Mouse (Mus musculus) thymus, postnatal 4 days (tissue): ENCODE data around the gene Eomes.

Experiments
- DNase-seq: peaks from one replicate; pipeline ENCODE4 v3.0.0; 2021

Gene Eomes

GRCm38 (mm10) chr9:118477961-118478360 is at the start of gene Eomes:
Gene Eomes (plus strand): TSS chr9:118478212.
- DNase-seq, result no peak

DNA sequence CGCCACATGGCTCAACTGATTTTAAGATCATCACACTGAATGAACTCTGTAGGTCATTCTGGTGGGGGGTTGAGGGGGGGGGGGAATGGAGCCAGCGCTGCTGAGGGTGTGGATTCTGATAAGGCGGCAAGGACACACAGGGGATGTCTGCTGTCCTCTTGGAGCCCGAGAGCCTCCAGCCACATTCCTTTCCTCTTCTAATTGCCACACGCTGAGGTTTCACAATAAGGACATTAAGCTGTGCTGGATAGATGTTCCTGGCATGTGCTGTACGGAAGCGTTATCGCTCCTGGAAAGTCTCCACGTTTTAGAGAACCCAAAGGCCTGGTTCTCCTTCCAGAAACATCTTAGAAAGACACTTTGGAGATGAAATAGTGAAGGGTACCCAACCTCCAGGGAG is 33.2 kb upstream of the Eomes start:
- DNase-seq, result no peak

DNA sequence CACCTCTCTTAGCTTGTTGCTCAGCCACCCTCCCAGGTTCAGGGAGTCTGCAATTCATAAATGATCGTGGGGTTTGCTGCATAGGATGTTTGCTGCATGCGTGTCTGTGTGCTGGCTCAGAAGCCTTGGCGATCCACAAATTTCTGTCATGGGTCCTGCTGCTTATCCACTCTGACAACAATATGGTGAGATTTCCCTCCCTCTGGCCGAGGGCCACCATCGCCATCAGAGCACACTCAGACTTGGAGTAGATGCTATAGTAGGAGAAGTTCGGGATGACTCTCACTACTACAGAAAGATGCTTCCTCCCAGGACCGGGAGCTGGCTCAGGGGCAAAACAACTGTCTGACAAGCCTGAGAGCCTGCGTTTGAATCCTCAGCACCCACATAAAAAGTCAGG is 28.7 kb upstream of the Eomes start:
- DNase-seq, result no peak

DNA sequence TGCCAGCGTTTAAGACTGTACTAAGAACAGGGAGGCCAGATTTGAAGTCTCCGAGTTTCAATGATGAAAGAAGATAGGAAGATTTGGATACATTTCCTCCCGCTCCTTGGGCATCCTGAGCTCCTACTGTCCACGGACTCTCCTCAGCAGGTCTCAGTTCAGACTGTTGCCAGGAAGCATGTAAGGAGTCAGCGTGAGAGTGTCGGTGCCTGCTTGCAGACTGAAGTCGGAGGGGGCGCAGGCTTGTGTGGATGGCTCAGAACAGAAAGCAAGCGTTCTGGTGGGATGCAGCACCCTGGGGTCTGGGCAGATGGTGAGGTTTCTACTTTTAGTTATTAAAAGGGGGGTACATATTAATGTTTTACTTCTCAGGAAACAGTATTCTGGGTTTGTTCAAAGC is 24.6 kb upstream of the Eomes start:
- DNase-seq, result no peak

DNA sequence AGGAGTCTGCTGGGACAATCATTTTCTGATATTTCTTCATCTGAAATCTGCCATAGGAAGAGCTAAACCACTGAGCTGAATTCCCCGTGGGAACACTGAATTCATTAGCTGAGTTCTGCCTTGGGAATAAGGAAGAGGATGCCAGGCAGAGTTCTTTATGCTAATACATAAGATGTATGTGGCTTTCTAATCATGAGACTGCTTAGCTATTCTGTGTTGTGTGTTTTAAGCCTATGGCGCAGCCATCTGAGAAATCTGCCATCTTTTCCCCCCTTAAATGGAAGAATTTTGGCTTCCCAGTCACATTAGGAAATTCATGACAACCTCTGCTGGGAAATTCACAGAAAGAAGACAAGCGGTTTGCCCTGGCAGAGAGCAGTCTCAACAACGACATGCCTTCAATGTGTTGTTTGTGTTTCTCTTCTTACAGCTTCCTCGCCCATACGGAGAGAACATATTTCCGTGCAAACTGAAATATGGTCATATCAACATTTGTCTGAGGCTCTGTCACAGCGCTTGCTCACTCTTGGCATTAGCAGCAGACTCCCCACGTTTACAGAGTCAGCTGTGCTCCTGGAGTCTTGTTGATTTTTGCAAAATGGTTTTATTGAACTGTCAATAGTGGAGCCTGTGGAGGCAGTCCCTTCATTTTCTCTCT is 22.7 kb upstream of the Eomes start:
- no peak for DNase-seq

DNA sequence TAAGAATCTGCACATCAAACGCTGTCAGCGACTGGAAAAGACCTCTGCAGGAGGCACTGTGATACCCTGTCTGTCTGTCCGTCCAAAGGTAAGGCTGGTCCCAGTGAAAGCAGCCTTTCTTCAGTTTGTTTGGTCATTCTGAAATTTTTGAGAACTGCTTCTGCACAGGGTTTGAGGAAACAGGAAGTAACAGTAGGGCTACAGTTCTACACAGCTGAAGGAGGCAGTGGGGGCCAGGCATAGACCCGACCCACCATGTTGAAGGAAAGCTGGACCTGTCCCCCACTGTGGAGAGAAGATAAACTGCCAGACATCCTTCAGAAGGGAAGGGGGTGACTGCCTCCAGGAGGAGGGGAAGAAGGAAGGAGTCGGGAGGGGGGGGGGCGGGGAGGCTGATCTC is 21.6 kb upstream of the Eomes start:
- no peak for DNase-seq

- DNase-seq, result no peak
These were observed 20.0 kb upstream of the Eomes start for GRCm38 (mm10) chr9:118458039-118458438.

DNA sequence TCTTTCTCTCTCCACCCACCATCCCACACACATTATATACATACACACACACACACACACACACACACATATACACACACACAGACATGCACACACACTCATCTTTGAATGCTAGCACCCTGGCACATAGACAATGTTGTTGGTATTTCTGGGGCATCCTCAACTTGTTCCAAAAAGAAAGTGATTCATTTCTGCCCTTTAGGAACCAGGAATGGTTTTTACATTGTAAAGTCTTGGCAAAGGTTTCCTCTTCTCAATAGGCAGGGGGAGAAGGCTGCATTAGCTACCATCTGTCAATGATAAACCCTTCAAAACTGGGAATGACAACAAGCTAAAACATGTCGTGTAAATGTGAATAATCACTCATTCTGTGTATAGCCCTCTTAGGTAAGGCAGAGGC is 14.0 kb upstream of the Eomes start:
- DNase-seq, result no peak

DNA sequence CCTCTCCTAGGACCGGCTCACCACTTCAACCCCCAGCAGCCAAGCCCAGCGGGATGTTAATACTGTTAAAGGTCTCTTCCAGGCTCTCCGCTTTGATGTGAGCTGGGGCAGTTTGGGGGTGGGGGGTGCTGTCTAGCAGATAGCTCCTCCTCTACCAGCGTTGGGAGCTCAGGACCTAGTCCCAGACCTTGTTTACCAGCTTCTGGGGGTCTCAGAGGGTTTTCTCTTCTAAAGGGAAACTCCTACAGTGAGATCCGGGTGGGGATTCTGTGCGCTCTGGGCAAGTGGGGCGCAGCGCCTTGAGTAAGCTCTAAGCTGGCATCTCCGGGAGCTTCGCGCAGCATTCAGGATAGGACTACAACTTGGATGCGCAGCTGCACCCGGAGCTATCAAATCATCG is 9.7 kb upstream of the Eomes start:
- no peak for DNase-seq

GRCm38 (mm10) chr9:118469272-118469671 is 8.7 kb upstream of the Eomes start:
- no peak for DNase-seq

GRCm38 (mm10) chr9:118471296-118471695 is 6.7 kb upstream of the Eomes start:
- DNase-seq, result no peak

- DNase-seq, result no peak
These were observed 1.7 kb upstream of the Eomes start for GRCm38 (mm10) chr9:118476211-118476765.

DNA sequence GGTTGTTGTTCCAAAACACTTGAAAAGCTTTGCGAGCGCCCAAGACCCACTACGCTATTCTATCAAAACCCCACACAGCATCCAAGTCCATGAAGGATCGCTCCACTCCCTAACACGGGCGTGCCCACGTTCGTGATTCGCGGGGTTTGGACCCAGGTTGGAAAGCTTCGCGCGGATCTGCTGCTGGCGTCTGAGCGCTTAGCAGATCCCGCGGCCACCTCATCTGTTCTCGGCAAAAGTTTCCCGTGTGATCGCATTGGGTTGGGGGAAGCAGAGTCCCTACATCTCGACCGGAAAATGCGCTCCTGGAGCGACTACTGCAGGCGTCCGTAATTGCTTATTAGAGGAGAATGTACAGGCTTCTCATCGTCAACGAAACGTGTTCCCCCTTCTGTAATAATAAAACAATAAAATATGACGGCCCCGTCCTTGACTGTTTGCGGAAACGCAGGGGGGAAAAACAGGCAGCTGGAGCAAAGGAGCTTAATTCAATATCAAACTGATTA is 1.2 kb upstream of the Eomes start:
- no peak for DNase-seq

DNA sequence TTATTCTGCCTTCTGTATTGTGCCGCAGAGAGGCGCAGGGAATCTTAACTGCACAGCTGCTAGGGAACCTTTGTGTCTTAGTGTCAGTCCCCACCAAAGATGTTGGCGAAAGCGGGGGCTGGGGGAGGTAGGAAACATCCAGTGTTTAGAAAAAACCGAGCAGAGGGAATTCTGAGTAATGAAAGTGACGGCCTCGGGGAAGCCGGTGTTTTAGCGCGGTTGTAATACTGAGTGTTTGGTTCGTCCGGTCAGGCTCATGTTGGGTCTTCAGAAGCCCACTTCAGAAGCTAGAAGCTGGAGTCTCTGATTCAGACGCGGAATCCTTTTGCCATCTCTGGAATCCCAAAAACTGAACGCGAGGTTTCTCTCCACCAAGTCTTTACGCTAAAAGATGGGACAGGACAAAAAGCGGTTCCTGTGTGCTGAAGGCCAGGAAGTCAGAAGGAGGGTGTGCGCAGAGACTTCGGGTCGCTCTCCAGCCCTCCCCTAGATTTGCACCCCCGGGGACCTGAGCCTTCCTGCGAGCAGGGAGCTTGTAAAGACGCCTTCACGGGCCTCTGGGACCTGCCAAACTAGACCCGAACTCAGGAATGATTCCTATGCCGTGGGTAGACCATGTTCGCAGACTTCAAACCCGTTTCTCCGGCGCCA is 606 bp upstream of the Eomes start:
- peak; percentile 30 for DNase-seq

- peak; percentile 69 for DNase-seq
These were observed 436 bp downstream of the Eomes start for GRCm38 (mm10) chr9:118478458-118478838.

GRCm38 (mm10) chr9:118478839-118479507 is 961 bp downstream of the Eomes start:
- peak; percentile 84 for DNase-seq

- DNase-seq, result no peak
These were observed 1.7 kb downstream of the Eomes start for GRCm38 (mm10) chr9:118479508-118480291.

DNA sequence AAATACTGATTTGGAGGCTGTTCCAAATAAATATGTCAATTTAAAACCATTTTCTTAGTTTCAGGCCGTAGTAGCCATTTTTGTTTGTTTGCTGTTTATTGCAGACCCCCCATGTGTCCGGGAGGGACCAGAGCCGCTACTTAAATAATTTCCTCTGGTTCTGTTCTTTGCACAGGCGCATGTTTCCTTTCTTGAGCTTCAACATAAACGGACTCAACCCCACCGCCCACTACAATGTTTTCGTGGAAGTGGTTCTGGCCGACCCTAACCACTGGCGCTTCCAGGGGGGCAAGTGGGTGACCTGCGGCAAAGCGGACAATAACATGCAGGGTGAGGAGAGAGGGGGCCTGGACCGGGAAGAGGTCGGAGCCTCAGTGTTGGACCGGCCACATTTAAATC is 2.3 kb downstream of the Eomes start:
- no peak for DNase-seq

DNA sequence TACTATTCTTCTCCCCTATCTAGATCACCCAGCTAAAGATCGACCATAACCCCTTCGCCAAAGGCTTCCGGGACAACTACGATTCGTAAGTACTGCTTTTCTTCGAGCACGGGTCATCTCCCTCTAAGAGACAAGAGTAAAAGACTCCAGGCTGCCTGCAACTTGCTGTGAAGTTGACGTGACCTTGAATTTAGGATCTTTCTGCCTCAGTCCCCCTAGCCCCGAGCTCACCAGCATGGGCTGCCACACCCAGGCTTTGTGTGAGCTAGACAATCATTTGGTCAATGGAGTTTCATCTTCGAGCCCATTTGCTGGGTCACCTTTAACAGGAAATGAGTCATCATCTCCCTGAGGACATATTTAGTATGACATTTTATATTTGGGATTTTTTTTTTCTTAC is 4.2 kb downstream of the Eomes start:
- DNase-seq, result no peak

GRCm38 (mm10) chr9:118486361-118487095 is 8.5 kb downstream of the Eomes start:
- DNase-seq, result no peak

- no peak for DNase-seq
These were observed 9.0 kb downstream of the Eomes start for GRCm38 (mm10) chr9:118487096-118487395.

- DNase-seq, result peak; percentile 37
These were observed 9.6 kb downstream of the Eomes start for GRCm38 (mm10) chr9:118487636-118488035.
